In the genomic region with DNA sequence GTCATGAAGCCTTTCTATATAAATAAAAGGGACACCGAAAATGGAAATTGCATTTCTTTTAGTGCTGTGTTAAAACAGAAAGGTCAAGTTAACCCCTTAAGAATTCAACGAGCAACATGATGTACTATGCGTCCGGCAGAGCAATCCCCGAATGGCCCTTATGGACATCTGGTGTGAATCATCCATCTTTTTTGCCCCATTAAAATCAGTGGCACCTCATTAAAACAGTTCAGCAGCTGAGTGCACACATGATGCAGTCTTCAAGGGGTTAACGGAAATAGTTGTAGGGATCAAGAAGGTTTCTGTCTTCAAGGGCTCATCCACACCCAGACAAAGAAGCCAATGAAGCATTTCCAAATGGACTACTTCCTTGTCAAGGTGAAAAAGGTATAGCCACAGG, we compare ENCODE assay signal across 22 mouse cellular contexts.
"Had no signal": no experiment of that assay in that cellular context is flagged by ENCODE, and none has a peak within 500 bp of the region (broad histone marks: within the 10 kb centered on the region; RNA-seq: fewer than 3 reads in every experiment).

No protein-coding gene starts in this region.

- H3K4me3 ChIP-seq: heart, adult 2 months; heart, embryonic 12.5 days; hindbrain, embryonic 10.5 days; hindbrain, embryonic 12.5 days; layer of hippocampus, adult 2 months; left cerebral cortex, adult 2 months; limb, embryonic 12.5 days; liver, embryonic 12.5 days had no signal

- H3K27ac ChIP-seq: heart, adult 2 months; hindbrain, embryonic 10.5 days; hindbrain, embryonic 12.5 days; hindbrain, embryonic 14.5 days; layer of hippocampus, adult 2 months; left cerebral cortex, adult 2 months; limb, embryonic 12.5 days; liver, embryonic 12.5 days; liver, embryonic 14.5 days had no signal

- DNase-seq: gastrocnemius, postnatal 14 days; gastrocnemius, postnatal 36 days; heart, adult 11 months; heart, adult 2 months; heart, postnatal 10 days; heart, postnatal 4 days; kidney, adult 18-20 months; kidney, adult 8-10 months; kidney, postnatal 10 days; kidney, postnatal 25 days; kidney, postnatal 4 days had no signal

- H3K9me3 ChIP-seq: heart, embryonic 12.5 days; hindbrain, embryonic 10.5 days; hindbrain, embryonic 12.5 days; limb, embryonic 12.5 days; liver, embryonic 12.5 days had no signal

- H3K27me3 ChIP-seq: heart, embryonic 12.5 days; hindbrain, embryonic 12.5 days; limb, embryonic 12.5 days; liver, embryonic 12.5 days had no signal

- H3K4me2 ChIP-seq: heart, embryonic 12.5 days; hindbrain, embryonic 12.5 days; hindbrain, embryonic 14.5 days; limb, embryonic 12.5 days; liver, embryonic 12.5 days had no signal

- H3K4me1 ChIP-seq: heart, embryonic 12.5 days; hindbrain, embryonic 10.5 days; hindbrain, embryonic 12.5 days; liver, embryonic 12.5 days had no signal

- H3K9ac ChIP-seq: heart, embryonic 12.5 days; hindbrain, embryonic 12.5 days; hindbrain, embryonic 14.5 days; limb, embryonic 12.5 days; liver, embryonic 12.5 days; liver, embryonic 14.5 days had no signal

- H3K36me3 ChIP-seq: heart, embryonic 12.5 days; hindbrain, embryonic 10.5 days; hindbrain, embryonic 12.5 days; limb, embryonic 12.5 days; liver, embryonic 12.5 days had no signal

- ATAC-seq: hindbrain, embryonic 16.5 days; intestine, postnatal 0 days; liver, embryonic 12.5 days had no signal
